Mouse (Mus musculus) midbrain, embryonic 11.5 days (tissue): ENCODE measurements around the gene Prss21. TPM values are rescaled to one million over a fixed set of nuclear protein-coding genes. Genes with fewer than 3 reads are reported as not detected.

Experiments
- ATAC-seq: fragments of 200-750 bp; cut with Nextera tagmentation; 2 replicates; pipeline ENCODE4 v1.8.0; 2017; ENCODE audit warnings: moderate TSS enrichment, moderate library complexity; ENCODE audit not compliant: low FRiP score
- DNase-seq: peaks from one replicate; pipeline ENCODE4 v3.0.0; 2015; ENCODE audit warnings: low spot score; ENCODE audit errors: missing footprints
- H3K27ac ChIP-seq: fragments of 300-500 bp; sonication (generic); 2 replicates; pipeline ENCODE4 v1.5.1; 2014; ENCODE audit warnings: low read depth, low read length
- H3K27me3 ChIP-seq: fragments of 300-500 bp; sonication (generic); 2 replicates; pipeline ENCODE4 v1.6.1; 2014; ENCODE audit warnings: mild to moderate bottlenecking, low read length, moderate library complexity, mixed read lengths; ENCODE audit not compliant: control insufficient read depth, insufficient read depth
- H3K36me3 ChIP-seq: fragments of 300-500 bp; sonication (generic); 2 replicates; pipeline ENCODE4 v1.6.1; 2014; ENCODE audit warnings: mild to moderate bottlenecking, low read length, moderate library complexity, mixed read lengths; ENCODE audit not compliant: control insufficient read depth, insufficient read depth
- H3K4me1 ChIP-seq: fragments of 300-500 bp; sonication (generic); 2 replicates; pipeline ENCODE4 v1.6.1; 2014; ENCODE audit warnings: low read length; ENCODE audit not compliant: control insufficient read depth, insufficient read depth
- H3K4me2 ChIP-seq: fragments of 300-500 bp; sonication (generic); 2 replicates; pipeline ENCODE4 v1.6.1; 2014; ENCODE audit warnings: mild to moderate bottlenecking, moderate library complexity
- H3K4me3 ChIP-seq: fragments of 300-500 bp; sonication (generic); 2 replicates; pipeline ENCODE4 v1.5.1; 2014; ENCODE audit warnings: low read depth, low read length
- H3K9ac ChIP-seq: fragments of 300-500 bp; sonication (generic); 2 replicates; pipeline ENCODE4 v1.6.1; 2014; ENCODE audit warnings: low read length
- H3K9me3 ChIP-seq: fragments of 300-500 bp; sonication (generic); 2 replicates; pipeline ENCODE4 v1.6.1; 2016; ENCODE audit warnings: low read length; ENCODE audit not compliant: control insufficient read depth
- WGBS: fragments of 180-500 bp; shearing (Covaris S2); extraction: QIAGEN DNeasy Blood & Tissue Kit; methylation state at CpG from one replicate; pipeline ENCODE4 v1.1.7; 2014; 5-methylcytosine and 5-hydroxymethylcytosine counted together
- polyA plus RNA-seq: library from polyadenylated mRNA; unstranded; fragments of >200 nt; fragmentation: Nextera tagmentation; extraction: Ambion mirVana; gene quantifications from 2 replicates; pipeline ENCODE4 v1.2.1, GENCODE M21; 2014

The Prss21 gene
- polyA plus RNA-seq, 1 experiment from 2014 or later, result not detected

DNA sequence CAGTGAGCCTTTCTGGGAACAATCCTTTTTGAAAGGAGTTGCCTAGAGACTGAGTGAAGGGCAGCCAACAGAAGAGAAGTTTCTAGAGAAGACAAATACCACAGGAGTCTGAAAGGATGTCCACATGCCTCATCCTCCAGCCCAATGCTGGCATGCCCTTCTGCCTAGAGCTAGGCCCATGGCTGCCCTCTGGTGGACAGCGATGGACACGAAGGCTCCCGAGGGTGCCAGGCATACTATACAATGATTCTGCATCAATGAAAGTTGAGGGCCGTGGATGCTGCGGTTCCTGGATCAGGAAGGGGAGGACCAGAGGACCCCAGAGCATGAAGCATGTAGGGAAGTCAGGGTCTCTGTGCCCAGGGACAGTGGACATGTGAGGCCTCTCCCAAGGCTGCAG, 14.6 kb upstream of the Prss21 start:
- no peaks in the 10 kb centered on the region for H3K36me3 ChIP-seq
- no peaks in the 10 kb centered on the region for H3K9me3 ChIP-seq
- DNase-seq (peak; percentile 88), ATAC-seq (peak; percentile 39)
- no peak overlapping the region for H3K9ac ChIP-seq
- no peak overlapping the region for H3K4me3 ChIP-seq
- no peaks in the 10 kb centered on the region for H3K27me3 ChIP-seq
- no peak overlapping the region for H3K4me2 ChIP-seq
- 31% methylated on average over 5 of the region's 5 CpGs for WGBS
- H3K4me1 ChIP-seq, result no peaks in the 10 kb centered on the region
- H3K27ac ChIP-seq, result no peak overlapping the region

DNA sequence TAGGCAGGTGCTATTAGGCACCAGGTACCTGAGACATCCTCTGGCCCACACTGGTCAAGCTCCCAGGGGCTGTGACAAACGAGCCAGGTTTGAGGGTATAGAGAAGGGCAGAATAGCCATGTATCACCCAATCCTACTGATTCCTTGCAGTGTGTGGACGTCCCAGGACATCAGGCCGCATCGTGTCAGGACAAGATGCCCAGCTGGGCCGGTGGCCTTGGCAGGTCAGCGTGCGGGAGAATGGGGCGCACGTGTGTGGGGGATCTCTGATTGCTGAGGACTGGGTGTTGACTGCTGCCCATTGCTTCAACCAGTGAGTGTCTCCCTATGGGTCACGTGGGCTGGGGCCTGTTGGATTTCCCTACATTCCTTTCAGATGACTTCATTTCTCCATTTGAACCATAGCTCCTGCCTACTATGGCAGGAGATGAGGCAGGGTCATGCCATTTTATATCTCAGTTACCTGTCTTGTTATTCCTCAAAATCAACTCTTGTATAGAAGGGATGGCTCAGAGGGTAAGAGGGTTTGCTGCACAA, 13.6 kb upstream of the Prss21 start:
- Histone ChIP-seq H3K4me1 (no peaks in the 10 kb centered on the region), H3K36me3 (no peaks in the 10 kb centered on the region), H3K4me2 (no peak overlapping the region), H3K4me3 (no peak overlapping the region), H3K27ac (no peak overlapping the region), H3K9ac (no peak overlapping the region), H3K27me3 (no peaks in the 10 kb centered on the region), H3K9me3 (no peaks in the 10 kb centered on the region)
- ATAC-seq (no peak), DNase-seq (no peak)
- WGBS, result 90% methylated on average over 10 of the region's 10 CpGs

DNA sequence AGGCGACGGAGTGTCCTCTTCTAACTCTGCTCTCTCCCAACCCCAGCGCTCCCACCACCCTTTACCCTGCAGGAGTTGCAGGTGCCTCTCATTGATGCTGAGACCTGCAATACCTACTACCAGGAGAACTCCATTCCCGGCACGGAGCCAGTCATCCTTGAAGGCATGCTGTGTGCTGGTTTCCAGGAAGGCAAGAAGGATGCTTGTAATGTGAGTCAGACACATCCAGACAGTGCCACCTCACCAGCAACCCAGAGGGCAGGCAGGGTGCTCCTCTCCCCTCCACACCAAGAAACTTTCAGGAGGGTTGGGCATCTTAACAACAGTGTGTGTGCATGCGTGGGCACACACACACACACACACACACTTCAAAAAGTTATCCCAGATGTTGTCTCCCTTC, 10.7 kb upstream of the Prss21 start:
- no peak overlapping the region for H3K9ac ChIP-seq

DNA sequence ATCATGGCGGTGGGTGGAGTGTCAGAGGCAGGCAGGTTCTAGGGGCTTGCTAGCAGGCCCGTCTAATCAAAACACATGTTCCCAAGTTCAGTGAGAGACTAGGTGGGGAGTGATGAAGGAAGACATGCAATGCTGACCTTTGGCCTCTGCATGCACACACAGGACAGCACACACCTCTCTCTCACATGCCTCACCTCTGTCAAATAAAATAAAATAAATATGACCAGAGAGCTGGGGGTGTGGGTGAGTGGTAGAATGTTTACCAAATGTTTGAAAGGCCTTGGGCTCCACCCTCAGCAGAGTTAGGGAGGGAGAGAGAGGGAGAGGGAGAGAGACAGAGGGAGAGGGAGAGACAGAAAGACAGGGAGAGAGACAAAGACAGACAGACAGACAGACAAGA, 9.9 kb upstream of the Prss21 start:
- ATAC-seq (no peak), DNase-seq (no peak)
- Histone ChIP-seq H3K27ac (no peak overlapping the region), H3K9me3 (no peaks in the 10 kb centered on the region), H3K9ac (no peak overlapping the region), H3K36me3 (no peaks in the 10 kb centered on the region), H3K27me3 (no peaks in the 10 kb centered on the region), H3K4me3 (no peak overlapping the region), H3K4me2 (no peak overlapping the region), H3K4me1 (no peaks in the 10 kb centered on the region)
- WGBS, result 83% methylated on average over 2 of the region's 2 CpGs

More for the DNA sequence above, 10.7 kb upstream of the Prss21 start:
- Histone ChIP-seq H3K27me3 (no peaks in the 10 kb centered on the region), H3K4me3 (no peak overlapping the region), H3K9me3 (no peaks in the 10 kb centered on the region), H3K36me3 (no peaks in the 10 kb centered on the region), H3K27ac (no peak overlapping the region), H3K4me2 (no peak overlapping the region), H3K4me1 (no peaks in the 10 kb centered on the region)
- DNase-seq (no peak), ATAC-seq (no peak)
- WGBS, result 80% methylated on average over 6 of the region's 6 CpGs

DNA sequence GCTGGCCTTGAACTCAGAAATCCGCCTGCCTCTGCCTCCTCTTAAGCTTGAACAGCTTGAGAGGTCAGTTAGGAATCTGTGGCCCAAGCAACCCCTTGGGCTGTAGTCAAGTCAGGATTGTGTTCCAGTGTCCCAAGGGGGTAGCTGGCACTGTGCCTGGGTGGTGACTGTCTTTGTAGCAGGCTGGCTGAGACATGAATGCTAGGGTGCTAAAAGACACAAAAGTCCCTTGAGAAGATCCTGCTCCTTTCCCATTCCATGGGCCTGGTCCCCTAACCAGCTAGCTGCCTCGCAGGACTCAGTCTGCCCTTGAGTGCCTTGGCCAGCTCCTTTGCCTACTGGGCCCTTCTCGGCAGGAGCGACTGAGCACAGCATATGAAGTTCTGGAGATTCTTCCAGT, 4.9 kb upstream of the Prss21 start:
- no peaks in the 10 kb centered on the region for H3K4me1 ChIP-seq
- ATAC-seq, result no peak
- 86% methylated on average over 4 of the region's 4 CpGs for WGBS
- H3K9me3 ChIP-seq, result no peaks in the 10 kb centered on the region
- no peaks in the 10 kb centered on the region for H3K36me3 ChIP-seq
- no peaks in the 10 kb centered on the region for H3K27me3 ChIP-seq
- H3K27ac ChIP-seq, result no peak overlapping the region
- no peak overlapping the region for H3K4me2 ChIP-seq
- no peak for DNase-seq
- no peak overlapping the region for H3K9ac ChIP-seq
- H3K4me3 ChIP-seq, result no peak overlapping the region

DNA sequence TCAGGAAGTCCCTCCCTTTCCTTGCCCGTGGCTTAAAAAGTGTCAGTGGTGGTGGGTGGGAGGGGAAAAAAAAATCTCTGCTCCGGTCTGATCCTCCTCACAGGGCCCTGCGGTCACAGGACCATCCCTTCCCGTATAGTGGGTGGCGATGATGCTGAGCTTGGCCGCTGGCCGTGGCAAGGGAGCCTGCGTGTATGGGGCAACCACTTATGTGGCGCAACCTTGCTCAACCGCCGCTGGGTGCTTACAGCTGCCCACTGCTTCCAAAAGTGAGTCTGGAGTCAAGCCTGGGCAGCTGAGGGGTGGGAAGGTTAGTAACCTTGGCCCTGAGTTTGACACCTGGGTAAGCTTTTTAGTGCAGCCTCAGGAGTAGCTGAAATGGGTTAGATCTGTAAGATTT, 657 bp downstream of the Prss21 start:
- no peak overlapping the region for H3K9ac ChIP-seq
- no peak overlapping the region for H3K27ac ChIP-seq
- H3K4me2 ChIP-seq, result no peak overlapping the region
- ATAC-seq (no peak), DNase-seq (no peak)
- no peaks in the 10 kb centered on the region for H3K27me3 ChIP-seq
- no peak overlapping the region for H3K4me3 ChIP-seq
- H3K4me1 ChIP-seq, result no peaks in the 10 kb centered on the region
- no peaks in the 10 kb centered on the region for H3K36me3 ChIP-seq
- H3K9me3 ChIP-seq, result no peaks in the 10 kb centered on the region
- WGBS, result 91% methylated on average over 11 of the region's 11 CpGs

DNA sequence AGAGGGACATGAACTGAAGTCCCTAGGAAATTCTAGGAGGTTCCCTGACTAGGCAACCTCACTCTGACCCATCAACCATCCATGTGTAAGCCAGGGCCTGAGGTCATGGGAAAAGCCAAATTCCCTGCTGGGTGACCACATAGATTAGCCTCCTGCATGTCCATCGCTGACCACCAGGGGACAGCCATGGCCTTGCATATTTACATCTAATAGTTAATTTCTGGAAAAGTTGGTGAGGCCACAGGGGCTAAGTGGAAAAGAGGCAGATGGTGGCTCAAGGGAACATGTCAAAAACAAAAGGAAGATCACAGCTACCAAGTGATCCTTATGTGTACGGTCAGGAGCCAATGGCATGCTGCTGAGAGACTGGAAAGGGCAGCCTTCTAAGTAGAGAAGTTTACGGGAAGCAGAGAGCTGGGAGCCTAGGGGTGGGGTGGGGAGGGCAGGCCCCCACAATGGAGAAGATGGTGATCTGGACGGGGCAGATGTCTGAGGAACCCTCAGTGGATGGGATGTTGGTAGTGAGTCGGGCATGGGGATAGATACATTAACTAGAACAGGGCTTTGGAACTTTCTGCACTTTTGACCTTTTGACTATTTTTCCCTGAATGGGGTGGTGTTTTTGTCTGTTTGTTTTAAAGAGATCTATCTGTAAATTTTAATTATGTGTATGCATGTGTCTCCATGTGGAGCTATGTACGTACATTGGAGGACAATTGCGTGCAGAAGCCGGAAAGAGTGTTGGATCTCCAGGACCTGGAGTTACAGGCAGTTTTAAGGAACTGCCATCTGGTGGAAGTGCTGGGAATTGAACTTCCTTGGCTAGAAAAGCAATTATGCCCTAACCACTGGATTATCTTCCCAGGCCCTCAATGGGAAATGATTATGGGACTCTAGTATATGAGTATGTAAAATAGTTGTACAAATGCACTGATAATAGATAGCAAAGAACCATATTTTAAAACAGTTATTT, 6.3 kb downstream of the Prss21 start:
- Histone ChIP-seq H3K4me1 (no peaks in the 10 kb centered on the region), H3K4me2 (no peak overlapping the region), H3K27me3 (no peaks in the 10 kb centered on the region), H3K36me3 (no peaks in the 10 kb centered on the region), H3K27ac (no peak overlapping the region), H3K9me3 (no peaks in the 10 kb centered on the region), H3K4me3 (no peak overlapping the region), H3K9ac (no peak overlapping the region)
- WGBS, result 48% methylated on average over 8 of the region's 8 CpGs
- ATAC-seq (peak; percentile 50), DNase-seq (peak; percentile 91)

DNA sequence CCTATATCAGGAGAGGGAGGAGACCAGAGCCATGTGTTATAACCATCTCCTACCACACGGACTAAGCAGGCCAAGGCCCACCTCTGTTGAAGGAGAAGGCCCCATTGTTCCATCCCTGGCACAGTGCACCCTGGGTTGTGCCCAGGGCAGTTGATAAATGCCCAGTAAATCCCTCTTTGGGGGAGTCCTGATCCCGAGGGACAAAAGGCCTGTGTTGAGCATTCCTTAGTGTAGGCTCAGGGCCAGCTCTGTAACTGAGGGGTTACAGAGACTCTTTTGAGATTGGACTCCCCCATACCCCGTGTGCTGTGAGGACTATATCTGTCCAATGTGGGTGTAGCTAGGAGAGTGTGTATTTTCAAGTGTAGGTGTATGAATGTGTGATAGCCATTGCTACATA, 8.9 kb downstream of the Prss21 start:
- ATAC-seq (no peak), DNase-seq (no peak)
- Histone ChIP-seq H3K27me3 (no peaks in the 10 kb centered on the region), H3K9ac (no peak overlapping the region), H3K27ac (no peak overlapping the region), H3K9me3 (no peaks in the 10 kb centered on the region), H3K4me3 (no peak overlapping the region), H3K4me2 (no peak overlapping the region), H3K4me1 (no peaks in the 10 kb centered on the region), H3K36me3 (no peaks in the 10 kb centered on the region)
- WGBS, result 78% methylated on average over 3 of the region's 3 CpGs

DNA sequence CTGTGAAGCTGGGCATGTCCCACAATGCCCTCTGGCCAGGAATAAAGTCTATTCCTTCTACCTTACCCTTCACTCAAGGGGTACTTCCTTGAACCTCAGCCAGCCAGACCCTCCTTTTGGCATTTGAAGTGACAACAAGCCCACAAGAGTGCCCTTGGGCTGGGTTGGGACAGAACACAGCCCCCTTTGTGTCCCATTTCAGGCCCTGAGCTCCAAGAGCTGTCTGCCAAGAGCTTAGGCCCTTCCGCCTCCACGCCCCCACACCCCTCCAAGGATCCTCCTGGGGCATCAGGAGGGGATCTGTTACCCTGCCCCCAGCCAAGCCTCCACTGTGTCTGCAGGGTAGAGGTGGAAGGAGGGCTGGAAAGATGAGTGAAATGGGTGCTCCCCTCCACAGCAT, 9.3 kb downstream of the Prss21 start:
- no peak for ATAC-seq
- Histone ChIP-seq H3K9me3 (no peaks in the 10 kb centered on the region), H3K4me3 (no peak overlapping the region), H3K27me3 (no peaks in the 10 kb centered on the region), H3K4me2 (no peak overlapping the region), H3K36me3 (no peaks in the 10 kb centered on the region), H3K4me1 (no peaks in the 10 kb centered on the region), H3K9ac (no peak overlapping the region), H3K27ac (no peak overlapping the region)
- no peak for DNase-seq
- WGBS, result 84% methylated on average over 2 of the region's 2 CpGs
